Mouse (Mus musculus) ES-E14 (cell line): ENCODE results near the gene Gm3739. TPM values are rescaled to one million over a fixed set of nuclear protein-coding genes. Genes with fewer than 3 reads are reported as not detected.
A peak's percentile ranks its signal among the peaks of the same experiment; 100 is the strongest.
"Not testable (repeated sequence)": the region's sequence is repeated elsewhere in the genome, so short reads cannot be mapped to it uniquely, and the experiment has no call there.

Source experiments
- DNase-seq: peaks from one replicate; pipeline ENCODE4 v3.0.0-alpha.2; 2013; ENCODE audit warnings: low read depth, low spot score
- H3K27ac ChIP-seq: 2 replicates; pipeline ENCODE4 v1.5.1; 2012; ENCODE audit warnings: low read depth, mild to moderate bottlenecking, low read length, moderate library complexity, mixed read lengths; ENCODE audit not compliant: poor library complexity, insufficient read depth, severe bottlenecking
- H3K36me3 ChIP-seq: 2 replicates; pipeline ENCODE4 v1.6.1; 2012; ENCODE audit warnings: mild to moderate bottlenecking, low read length, moderate library complexity, mixed read lengths; ENCODE audit not compliant: control insufficient read depth, poor library complexity, insufficient read depth, severe bottlenecking
- H3K4me1 ChIP-seq, 2 experiments: fragments of 150-350 bp in 1 of 2; sonication (generic) in 1 of 2; 2 replicates each; pipeline ENCODE4 v1.6.1; 2012; ENCODE audit warnings: low read length in 2 of 2, mild to moderate bottlenecking in 1 of 2, mixed read lengths in 1 of 2; ENCODE audit not compliant: control insufficient read depth in 2 of 2, insufficient read depth in 2 of 2, poor library complexity in 1 of 2
- H3K4me3 ChIP-seq, 2 experiments: fragments of 150-350 bp in 1 of 2; sonication (generic) in 1 of 2; 2 replicates each; pipeline ENCODE4 v1.5.1; 2012; ENCODE audit warnings: low read length in 2 of 2, low read depth in 1 of 2, mild to moderate bottlenecking in 1 of 2, mixed read lengths in 1 of 2; ENCODE audit not compliant: insufficient read depth in 1 of 2, poor library complexity in 1 of 2, severe bottlenecking in 1 of 2
- H3K9ac ChIP-seq: 2 replicates; pipeline ENCODE4 v1.6.1; 2012; ENCODE audit warnings: low read depth, mild to moderate bottlenecking, low read length, mixed read lengths; ENCODE audit not compliant: poor library complexity, insufficient read depth, severe bottlenecking
- H3K9me3 ChIP-seq: fragments of 150-350 bp; sonication (generic); 2 replicates; pipeline ENCODE4 v1.6.1; 2012; ENCODE audit warnings: low read depth, mild to moderate bottlenecking, low read length; ENCODE audit not compliant: control insufficient read depth, insufficient read depth
- in situ Hi-C, 2 experiments: fragments of 600-800 bp; cut with MboI; formaldehyde crosslinking; loops; one replicate each; pipeline ENCODE4 v1.15.1; 2025; ENCODE audit warnings: low sequenced_read_pairs in 2 of 2, inconsistent platforms in 1 of 2; ENCODE audit not compliant: unreplicated experiment in 2 of 2
- total RNA-seq: library from RNA; depleted of rRNA; stranded (reverse); fragments of 300-350 nt; gene quantifications from 2 replicates; pipeline ENCODE4 v1.2.3, GENCODE M21; 2012; rRNA removed

Gm3739 gene
- total RNA-seq: 1.8 and 2.3 TPM in 2 replicates

- in situ Hi-C loops, DNase-seq, H3K9me3 ChIP-seq, H3K4me1 ChIP-seq, H3K36me3 ChIP-seq, H3K27ac ChIP-seq: not testable (repeated sequence)
- Histone ChIP-seq H3K4me3 (peak within 1 kb of the TSS; percentile 55 to 58; a peak in 3 of 4 replicates), H3K9ac (peak within 1 kb of the TSS; percentile 6; the same call in 1 of the 2 replicates)
Observed at GRCm38 (mm10) chr14:7314661-7315060, at the start of gene Gm3739. Gene Gm3739, minus strand, starts transcription at chr14:7315049.

GRCm38 (mm10) chr14:7332295-7332694 lies 17.4 kb upstream of the Gm3739 start, which contains the start of gene Gm5797:
Gene Gm5797, minus strand, starts transcription at chr14:7332395.
- H3K4me3 ChIP-seq, H3K4me1 ChIP-seq, H3K9ac ChIP-seq, in situ Hi-C loops, DNase-seq, H3K27ac ChIP-seq, H3K36me3 ChIP-seq, H3K9me3 ChIP-seq: not testable (repeated sequence)

GRCm38 (mm10) chr14:7315093-7315492 lies 244 bp upstream of the Gm3739 start:
- H3K27ac ChIP-seq: not testable (repeated sequence)

GRCm38 (mm10) chr14:7264614-7265013 lies 50.2 kb downstream of the Gm3739 start, which contains the start of gene Gm3727:
Gene Gm3727, minus strand, starts transcription at chr14:7264714.
- H3K4me3 ChIP-seq, H3K27ac ChIP-seq, H3K9me3 ChIP-seq, H3K9ac ChIP-seq, DNase-seq, in situ Hi-C loops, H3K4me1 ChIP-seq, H3K36me3 ChIP-seq: not testable (repeated sequence)

More at GRCm38 (mm10) chr14:7315093-7315492, 244 bp upstream of the Gm3739 start:
- H3K9ac ChIP-seq: peak overlapping the region; percentile 6; the same call in 1 of the 2 replicates
- H3K9me3 ChIP-seq, in situ Hi-C loops, DNase-seq, H3K4me1 ChIP-seq, H3K36me3 ChIP-seq: not testable (repeated sequence)
- H3K4me3 ChIP-seq: peak overlapping the region; percentile 55 to 58; a peak in 3 of 4 replicates

Other genes with a start within 250 kb of the Gm3739 start
- gene Gm3696, start 214.4 kb downstream of the Gm3739 start, total RNA-seq: 1.0 and 1.7 TPM in 2 replicates
- gene Gm6676, start 189.6 kb downstream of the Gm3739 start, total RNA-seq: not detected in 2 replicates
- gene Gm3512, start 140.5 kb downstream of the Gm3739 start, total RNA-seq: 1.7 and 1.9 TPM in 2 replicates
- gene Gm16434, start 120.5 kb downstream of the Gm3739 start, total RNA-seq: not detected in 2 replicates
- not detected in 2 replicates for gene Gm3727, start 50.3 kb downstream of the Gm3739 start, total RNA-seq
- not detected in 2 replicates for gene Gm5797, start 17.3 kb upstream of the Gm3739 start, total RNA-seq
- gene Gm8374, start 50.1 kb upstream of the Gm3739 start, total RNA-seq: not detected in 2 replicates
- not detected in 2 replicates for gene Gm3755, start 135.9 kb upstream of the Gm3739 start, total RNA-seq
- 0.13 and 0.16 TPM in 2 replicates for gene Gm3752, start 168.7 kb upstream of the Gm3739 start, total RNA-seq